Mouse (Mus musculus): ENCODE data around the gene Clk2. TPM values are rescaled to one million over a fixed set of nuclear protein-coding genes. Genes with fewer than 3 reads are reported as not detected.

Clk2 gene
- polyA plus RNA-seq, 1 experiment from 2014 or later: 10.2 TPM

DNA sequence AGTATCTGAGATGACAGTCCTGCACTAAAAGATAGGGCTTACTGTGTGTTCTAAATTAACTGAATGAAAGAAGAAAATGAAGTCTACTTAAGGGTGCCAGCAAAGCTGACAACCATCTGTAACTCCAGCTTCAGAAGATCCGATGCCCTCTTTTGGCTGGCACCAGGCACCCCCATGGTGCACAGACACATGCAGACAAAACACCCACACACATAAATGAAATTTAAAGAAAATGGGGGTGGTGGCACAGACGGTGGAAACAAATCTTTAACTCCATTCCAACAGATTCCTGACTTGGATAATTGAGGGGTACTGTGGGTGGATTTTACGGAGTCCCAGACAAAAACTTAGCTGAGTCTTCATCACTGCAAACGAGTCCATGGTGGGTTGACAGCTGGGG is 32.8 kb upstream of the Clk2 start:
- no peak for TF ChIP-seq EP300 (optimal IDR thresholded peaks at IDR 0.05)
- no peak for TF ChIP-seq CTCF (IDR thresholded peaks at IDR 0.05; ENCODE audit: low read depth)
- H3K4me2 ChIP-seq (replicated peaks; ENCODE audit: low read depth): peak overlapping the region; percentile 58; the same call in 1 of the 2 replicates
- no peak overlapping the region for H3K4me3 ChIP-seq (ENCODE audit: low read depth, low read length)
- DNase-seq (ENCODE audit: low spot score): no peak
- ATAC-seq (ENCODE audit: low FRiP score, low TSS enrichment): no peak
- WGBS: 37% methylated on average over 4 of the region's 4 CpGs
- H3K4me1 ChIP-seq (replicated peaks; ENCODE audit: control insufficient read depth, insufficient read depth): no peaks in the 10 kb centered on the region
- H3K36me3 ChIP-seq (ENCODE audit: control insufficient read depth, insufficient read depth, low read length): no peaks in the 10 kb centered on the region
- H3K9ac ChIP-seq (ENCODE audit: low read length): no peak overlapping the region
- no peaks in the 10 kb centered on the region for H3K9me3 ChIP-seq (ENCODE audit: control insufficient read depth, low read length)
- no peaks in the 10 kb centered on the region for H3K27me3 ChIP-seq (ENCODE audit: control insufficient read depth, insufficient read depth, low read length)
- no peak overlapping the region for H3K27ac ChIP-seq (replicated peaks)

GRCm38 (mm10) chr3:89132285-89133062 is 32.1 kb upstream of the Clk2 start:
- H3K4me3 ChIP-seq (ENCODE audit: low read depth, low read length): peak overlapping the region; percentile 24
- H3K4me1 ChIP-seq (replicated peaks; ENCODE audit: control insufficient read depth, insufficient read depth): no peaks in the 10 kb centered on the region
- WGBS: 13% methylated on average over 30 of the region's 30 CpGs
- no peak for TF ChIP-seq EP300 (optimal IDR thresholded peaks at IDR 0.05)
- TF ChIP-seq CTCF (IDR thresholded peaks at IDR 0.05; ENCODE audit: low read depth): peak; percentile 70
- no peaks in the 10 kb centered on the region for H3K9me3 ChIP-seq (ENCODE audit: control insufficient read depth, low read length)
- H3K27me3 ChIP-seq (ENCODE audit: control insufficient read depth, insufficient read depth, low read length): no peaks in the 10 kb centered on the region
- DNase-seq (ENCODE audit: low spot score): peak; percentile 63
- H3K36me3 ChIP-seq (ENCODE audit: control insufficient read depth, insufficient read depth, low read length): no peaks in the 10 kb centered on the region
- H3K27ac ChIP-seq (replicated peaks): no peak overlapping the region
- H3K4me2 ChIP-seq (replicated peaks; ENCODE audit: low read depth): peak overlapping the region; percentile 58
- ATAC-seq (ENCODE audit: low FRiP score, low TSS enrichment): peak; percentile 57
- H3K9ac ChIP-seq (ENCODE audit: low read length): peak overlapping the region; percentile 23; the same call in 1 of the 2 replicates

DNA sequence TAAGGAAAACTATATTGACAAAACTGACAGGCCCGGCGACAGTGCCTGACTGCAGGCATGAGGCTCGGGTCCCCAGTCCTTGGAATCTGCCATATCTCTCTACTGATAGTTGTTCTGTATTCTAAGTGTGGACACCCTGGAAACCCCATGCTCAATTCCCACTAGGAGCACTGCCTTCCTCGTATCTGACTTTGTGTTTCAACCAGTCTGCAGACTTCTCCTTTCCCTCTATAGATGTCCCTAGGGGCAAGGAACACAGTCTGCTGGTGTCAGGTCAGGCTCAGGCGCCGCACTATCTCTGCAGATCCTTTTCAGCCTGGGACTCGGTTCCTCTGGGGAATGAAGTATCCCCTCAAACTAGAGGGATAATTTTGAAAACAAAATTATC is 31.5 kb upstream of the Clk2 start:
- no peak overlapping the region for H3K4me3 ChIP-seq (ENCODE audit: low read depth, low read length)
- H3K27ac ChIP-seq (replicated peaks): no peak overlapping the region
- H3K9ac ChIP-seq (ENCODE audit: low read length): no peak overlapping the region
- no peak for TF ChIP-seq CTCF (IDR thresholded peaks at IDR 0.05; ENCODE audit: low read depth)
- TF ChIP-seq EP300 (optimal IDR thresholded peaks at IDR 0.05): no peak
- H3K4me2 ChIP-seq (replicated peaks; ENCODE audit: low read depth): no peak overlapping the region
- H3K27me3 ChIP-seq (ENCODE audit: control insufficient read depth, insufficient read depth, low read length): no peaks in the 10 kb centered on the region
- H3K36me3 ChIP-seq (ENCODE audit: control insufficient read depth, insufficient read depth, low read length): no peaks in the 10 kb centered on the region
- ATAC-seq (ENCODE audit: low FRiP score, low TSS enrichment) (no peak), DNase-seq (ENCODE audit: low spot score) (no peak)
- no peaks in the 10 kb centered on the region for H3K4me1 ChIP-seq (replicated peaks; ENCODE audit: control insufficient read depth, insufficient read depth)
- 71% methylated on average over 7 of the region's 7 CpGs for WGBS
- no peaks in the 10 kb centered on the region for H3K9me3 ChIP-seq (ENCODE audit: control insufficient read depth, low read length)

DNA sequence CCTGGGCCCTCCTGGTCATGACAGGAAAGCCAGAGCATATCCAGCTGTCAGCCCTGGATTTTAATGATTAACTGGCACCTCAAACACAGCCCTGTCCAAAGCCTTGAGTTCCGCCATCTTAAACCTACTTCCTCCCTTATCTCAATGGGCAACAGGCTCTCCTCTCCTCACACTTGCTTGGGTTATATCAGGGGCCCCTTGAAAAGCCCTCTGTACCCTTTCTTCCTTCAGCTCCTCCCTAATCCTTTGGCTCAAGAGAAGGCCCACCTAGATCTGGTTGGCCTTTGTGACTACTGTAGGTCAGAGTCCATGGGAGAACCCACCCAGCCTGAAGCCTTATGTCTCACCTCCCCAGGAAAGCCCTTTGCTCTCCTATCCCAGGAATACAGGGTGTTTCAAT is 30.8 kb upstream of the Clk2 start:
- Histone ChIP-seq H3K27ac (replicated peaks) (no peak overlapping the region), H3K36me3 (ENCODE audit: control insufficient read depth, insufficient read depth, low read length) (no peaks in the 10 kb centered on the region), H3K4me2 (replicated peaks; ENCODE audit: low read depth) (no peak overlapping the region), H3K4me3 (ENCODE audit: low read depth, low read length) (no peak overlapping the region), H3K9ac (ENCODE audit: low read length) (no peak overlapping the region), H3K27me3 (ENCODE audit: control insufficient read depth, insufficient read depth, low read length) (no peaks in the 10 kb centered on the region), H3K9me3 (ENCODE audit: control insufficient read depth, low read length) (no peaks in the 10 kb centered on the region), H3K4me1 (replicated peaks; ENCODE audit: control insufficient read depth, insufficient read depth) (no peaks in the 10 kb centered on the region)
- WGBS: 71% methylated on average over 1 of the region's 1 CpGs
- ATAC-seq (ENCODE audit: low FRiP score, low TSS enrichment) (peak; percentile 27), DNase-seq (ENCODE audit: low spot score) (no peak)
- no peak for TF ChIP-seq CTCF (IDR thresholded peaks at IDR 0.05; ENCODE audit: low read depth)
- TF ChIP-seq EP300 (optimal IDR thresholded peaks at IDR 0.05): no peak

- ATAC-seq (ENCODE audit: low FRiP score, low TSS enrichment) (no peak), DNase-seq (ENCODE audit: low spot score) (no peak)
- H3K27me3 ChIP-seq (ENCODE audit: control insufficient read depth, insufficient read depth, low read length): no peaks in the 10 kb centered on the region
- no peak within 1 kb of the TSS; the same call in 1 of the 2 replicates for H3K4me2 ChIP-seq (replicated peaks; ENCODE audit: low read depth)
- TF ChIP-seq EP300 (optimal IDR thresholded peaks at IDR 0.05) (no peak), CTCF (IDR thresholded peaks at IDR 0.05; ENCODE audit: low read depth) (no peak)
- no peaks in the 10 kb centered on the region for H3K9me3 ChIP-seq (ENCODE audit: control insufficient read depth, low read length)
- no peaks in the 10 kb centered on the region for H3K4me1 ChIP-seq (replicated peaks; ENCODE audit: control insufficient read depth, insufficient read depth)
- 0 out of 2 replicates have a peak within 1 kb of the TSS, but pooled peaks have one; percentile 8 for H3K27ac ChIP-seq (replicated peaks)
- H3K4me3 ChIP-seq (ENCODE audit: low read depth, low read length): no peak within 1 kb of the TSS
- no peak within 1 kb of the TSS for H3K9ac ChIP-seq (ENCODE audit: low read length)
- no peaks in the 10 kb centered on the region for H3K36me3 ChIP-seq (ENCODE audit: control insufficient read depth, insufficient read depth, low read length)
- 50% methylated on average over 3 of the region's 3 CpGs for WGBS
These were observed 28.6 kb upstream of the Clk2 start, which contains the start of gene Pklr for GRCm38 (mm10) chr3:89135958-89136357. TSS of gene Pklr (plus strand) at chr3:89136142.

- H3K36me3 ChIP-seq (ENCODE audit: control insufficient read depth, insufficient read depth, low read length): no peaks in the 10 kb centered on the region
- no peak overlapping the region for H3K4me3 ChIP-seq (ENCODE audit: low read depth, low read length)
- no peaks in the 10 kb centered on the region for H3K27me3 ChIP-seq (ENCODE audit: control insufficient read depth, insufficient read depth, low read length)
- no peak overlapping the region for H3K4me2 ChIP-seq (replicated peaks; ENCODE audit: low read depth)
- DNase-seq (ENCODE audit: low spot score): peak; percentile 74
- 33% methylated on average over 9 of the region's 9 CpGs for WGBS
- 0 out of 2 replicates have a peak overlapping the region, but pooled peaks have one; percentile 8 for H3K27ac ChIP-seq (replicated peaks)
- H3K9me3 ChIP-seq (ENCODE audit: control insufficient read depth, low read length): no peaks in the 10 kb centered on the region
- TF ChIP-seq EP300 (optimal IDR thresholded peaks at IDR 0.05) (no peak), CTCF (IDR thresholded peaks at IDR 0.05; ENCODE audit: low read depth) (peak; percentile 53)
- peak; percentile 74 for ATAC-seq (ENCODE audit: low FRiP score, low TSS enrichment)
- H3K9ac ChIP-seq (ENCODE audit: low read length): no peak overlapping the region
- H3K4me1 ChIP-seq (replicated peaks; ENCODE audit: control insufficient read depth, insufficient read depth): no peaks in the 10 kb centered on the region
These were observed 28.2 kb upstream of the Clk2 start for GRCm38 (mm10) chr3:89136365-89136764.
